Mouse (Mus musculus): ENCODE measurements around the gene Prss36. TPM values are rescaled to one million over a fixed set of nuclear protein-coding genes. Genes with fewer than 3 reads are reported as not detected.

Gene Prss36
- 10 to 100 TPM in 1 of 2 experiments, 1 to 10 TPM in 1; 4.6 to 11.2 TPM for polyA plus RNA-seq (2012; fragmentation: generic; extraction: Trizol)

GRCm38 (mm10) chr7:127946470-127947023 lies at the start of gene Prss36:
Prss36 (minus strand) TSS chr7:127946725.

GRCm38 (mm10) chr7:127993341-127993977 lies 46.9 kb upstream of the Prss36 start, which contains the start of gene Pycard:
Pycard (minus strand) TSS chr7:127993867.

GRCm38 (mm10) chr7:127967004-127967921 lies 20.7 kb upstream of the Prss36 start, which contains the start of gene Fus:
Fus (plus strand) TSS chr7:127967457.

GRCm38 (mm10) chr7:127929923-127930322 lies 16.6 kb downstream of the Prss36 start, which contains the start of gene Prss8:
Prss8 (minus strand) TSS chr7:127930104.

GRCm38 (mm10) chr7:127912190-127912871 lies 34.2 kb downstream of the Prss36 start, which contains the start of gene Kat8:
Kat8 (plus strand) TSS chr7:127912516.

GRCm38 (mm10) chr7:127903971-127904796 lies 42.3 kb downstream of the Prss36 start, which contains the start of gene Bckdk:
Bckdk (plus strand) TSS chr7:127904082.

GRCm38 (mm10) chr7:127895442-127895841 lies 51.1 kb downstream of the Prss36 start, which contains the start of the genes Gm21974 and Vkorc1:
Gm21974 (minus strand) TSS chr7:127895454.
Vkorc1 (minus strand) TSS chr7:127895617.

GRCm38 (mm10) chr7:127890798-127891197 lies 55.7 kb downstream of the Prss36 start, which contains the start of gene Prss53:
Prss53 (minus strand) TSS chr7:127890970.

Other genes with a start within 250 kb of the Prss36 start
- 100 to 1,000 TPM; 142 to 241 TPM for gene Bcl7c, start 237.8 kb downstream of the Prss36 start, polyA plus RNA-seq (2012; fragmentation: generic; extraction: Trizol)
- 10 to 100 TPM in 1 of 2 experiments, 1 to 10 TPM in 1; 4.2 to 26.0 TPM for gene Ctf1, start 234.0 kb downstream of the Prss36 start, polyA plus RNA-seq (2012; fragmentation: generic; extraction: Trizol)
- gene Ctf2, start 214.6 kb downstream of the Prss36 start, polyA plus RNA-seq (2012; fragmentation: generic; extraction: Trizol) = under 1 TPM; 0.08 to 0.22 TPM
- gene Fbxl19, start 202.2 kb downstream of the Prss36 start, polyA plus RNA-seq (2012; fragmentation: generic; extraction: Trizol) = 10 to 100 TPM; 15.7 to 19.4 TPM
- gene Orai3, start 176.9 kb downstream of the Prss36 start, polyA plus RNA-seq (2012; fragmentation: generic; extraction: Trizol) = 10 to 100 TPM; 15.6 to 39.0 TPM
- 10 to 100 TPM in 1 of 2 experiments, 1 to 10 TPM in 1; 5.5 to 15.8 TPM for gene Setd1a, start 170.1 kb downstream of the Prss36 start, polyA plus RNA-seq (2012; fragmentation: generic; extraction: Trizol)
- gene Gm49388, start 161.1 kb downstream of the Prss36 start, polyA plus RNA-seq (2012; fragmentation: generic; extraction: Trizol) = under 1 TPM in 1 of 2 experiments, not detected in 1; 0.13 TPM
- gene Hsd3b7, start 146.1 kb downstream of the Prss36 start, polyA plus RNA-seq (2012; fragmentation: generic; extraction: Trizol) = 10 to 100 TPM in 1 of 2 experiments, 1 to 10 TPM in 1; 9.4 to 28.8 TPM
- 10 to 100 TPM; 23.3 to 77.8 TPM for gene Stx4a, start 122.4 kb downstream of the Prss36 start, polyA plus RNA-seq (2012; fragmentation: generic; extraction: Trizol)
- under 1 TPM in 1 of 2 experiments, not detected in 1; 0.35 TPM for gene Stx1b, start 122.2 kb downstream of the Prss36 start, polyA plus RNA-seq (2012; fragmentation: generic; extraction: Trizol)
- 10 to 100 TPM in 1 of 2 experiments, 1 to 10 TPM in 1; 2.0 to 13.2 TPM for gene Zfp646, start 70.5 kb downstream of the Prss36 start, polyA plus RNA-seq (2012; fragmentation: generic; extraction: Trizol)
- gene Zfp668, start 69.9 kb downstream of the Prss36 start, polyA plus RNA-seq (2012; fragmentation: generic; extraction: Trizol) = 10 to 100 TPM; 10.9 to 12.1 TPM
- 1 to 10 TPM in 1 of 2 experiments, under 1 TPM in 1; 0.22 to 2.9 TPM for gene Prss53, start 55.8 kb downstream of the Prss36 start, polyA plus RNA-seq (2012; fragmentation: generic; extraction: Trizol)
- gene Gm21974, start 51.3 kb downstream of the Prss36 start, polyA plus RNA-seq (2012; fragmentation: generic; extraction: Trizol) = not detected
- gene Vkorc1, start 51.1 kb downstream of the Prss36 start, polyA plus RNA-seq (2012; fragmentation: generic; extraction: Trizol) = 100 to 1,000 TPM in 1 of 2 experiments, 10 to 100 TPM in 1; 75.2 to 309 TPM
- gene Bckdk, start 42.6 kb downstream of the Prss36 start, polyA plus RNA-seq (2012; fragmentation: generic; extraction: Trizol) = 10 to 100 TPM; 53.8 to 95.6 TPM
- 10 to 100 TPM in 1 of 2 experiments, 1 to 10 TPM in 1; 8.2 to 22.4 TPM for gene Kat8, start 34.2 kb downstream of the Prss36 start, polyA plus RNA-seq (2012; fragmentation: generic; extraction: Trizol)
- under 1 TPM in 1 of 2 experiments, not detected in 1; 0.05 TPM for gene Prss8, start 16.6 kb downstream of the Prss36 start, polyA plus RNA-seq (2012; fragmentation: generic; extraction: Trizol)
- gene Fus, start 20.7 kb upstream of the Prss36 start, polyA plus RNA-seq (2012; fragmentation: generic; extraction: Trizol) = 100 to 1,000 TPM; 140 to 298 TPM
- under 1 TPM; 0.01 to 0.28 TPM for gene Pycard, start 47.1 kb upstream of the Prss36 start, polyA plus RNA-seq (2012; fragmentation: generic; extraction: Trizol)
- under 1 TPM; 0.02 to 0.72 TPM for gene Trim72, start 57.2 kb upstream of the Prss36 start, polyA plus RNA-seq (2012; fragmentation: generic; extraction: Trizol)
- not detected for gene Itgam, start 115.9 kb upstream of the Prss36 start, polyA plus RNA-seq (2012; fragmentation: generic; extraction: Trizol)
- gene Gm49368, start 116.0 kb upstream of the Prss36 start, polyA plus RNA-seq (2012; fragmentation: generic; extraction: Trizol) = not detected
- gene Itgax, start 182.8 kb upstream of the Prss36 start, polyA plus RNA-seq (2012; fragmentation: generic; extraction: Trizol) = not detected
- gene Itgad, start 207.7 kb upstream of the Prss36 start, polyA plus RNA-seq (2012; fragmentation: generic; extraction: Trizol) = not detected

Data from C3H10T1/2 (cell line).